Mouse (Mus musculus): ENCODE data around the gene Olfml1. TPM values are rescaled to one million over a fixed set of nuclear protein-coding genes. Genes with fewer than 3 reads are reported as not detected.

The Olfml1 gene
- 13.1 and 15.2 TPM in 2 replicates for polyA plus RNA-seq (2015; fragmentation: Nextera tagmentation; extraction: Ambion mirVana)

DNA sequence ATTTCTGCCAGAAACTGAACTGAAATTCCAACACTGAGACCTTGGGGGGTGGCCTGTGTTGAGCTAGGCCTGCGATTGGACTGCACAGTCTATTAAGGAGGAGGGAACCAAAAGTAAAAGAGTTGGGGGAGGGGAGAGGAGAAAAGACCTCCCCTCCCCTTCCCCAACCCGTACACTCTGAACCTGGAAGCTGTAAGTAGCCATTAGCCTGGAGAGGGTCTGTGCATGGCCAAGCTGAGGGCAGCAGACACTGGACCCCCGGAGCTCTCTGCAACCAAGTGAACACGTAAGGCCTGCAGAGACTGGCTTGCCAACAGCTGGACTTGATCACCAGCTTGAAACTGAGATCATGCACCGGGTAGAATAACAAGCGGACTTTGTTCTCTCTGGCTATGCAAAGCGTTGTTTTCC is at the start of gene Olfml1:
Olfml1 (plus strand) TSS at position 186 of the 411 bp plus-strand sequence.
- peak within 1 kb of the TSS; percentile 50 for H3K4me2 ChIP-seq (replicated peaks)
- H3K27ac ChIP-seq: peak within 1 kb of the TSS; percentile 83
- H3K9me3 ChIP-seq: no peaks in the 10 kb centered on the region
- peaks cover 12% of the 10 kb centered on the region; the same call in 1 of the 2 replicates for H3K4me1 ChIP-seq (replicated peaks)
- ATAC-seq: peak; percentile 86
- H3K36me3 ChIP-seq: peaks cover 6% of the 10 kb centered on the region; the same call in 1 of the 2 replicates
- WGBS: 19% methylated on average over 7 of the region's 7 CpGs
- H3K27me3 ChIP-seq (replicated peaks): no peaks in the 10 kb centered on the region
- peak within 1 kb of the TSS; percentile 35 for H3K4me3 ChIP-seq (replicated peaks)
- peak within 1 kb of the TSS; percentile 29; the same call in 1 of the 2 replicates for H3K9ac ChIP-seq

DNA sequence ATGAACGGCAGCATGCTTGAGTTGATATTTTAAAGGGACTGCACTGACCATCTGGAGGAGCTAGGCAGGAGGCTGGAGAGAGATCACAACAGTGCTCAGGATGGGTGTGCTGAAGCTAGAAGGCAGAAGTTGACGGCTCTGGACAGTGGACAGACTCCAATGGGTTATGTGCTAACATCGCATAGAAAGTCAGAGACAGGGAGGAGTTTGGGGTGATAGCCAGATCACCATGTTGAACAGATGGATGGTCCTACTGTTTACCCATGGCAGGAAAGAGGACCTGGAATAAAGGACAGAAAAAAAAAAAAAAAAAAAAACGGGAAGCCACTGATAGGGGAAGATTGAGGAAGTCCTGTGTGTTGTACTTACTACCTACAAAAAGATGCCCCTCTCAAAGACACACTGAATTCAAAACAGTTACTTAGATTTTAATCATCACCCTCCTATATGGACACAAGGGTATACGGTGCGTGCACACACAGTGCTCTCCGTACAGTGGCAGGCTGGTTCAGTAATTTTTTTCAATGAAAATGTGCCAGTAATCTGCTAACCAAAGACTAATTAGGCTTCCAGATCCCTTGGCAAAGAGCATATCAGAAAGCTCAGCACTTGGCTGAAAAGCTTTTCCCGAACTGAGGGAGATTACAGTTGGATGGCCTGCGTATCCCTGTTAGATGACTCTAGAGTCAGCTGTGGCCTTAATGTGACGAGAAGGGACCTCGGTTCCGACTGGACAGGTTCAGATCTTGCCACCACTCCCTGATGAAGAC is 47.8 kb upstream of the Olfml1 start:
- H3K27ac ChIP-seq: no peak overlapping the region
- WGBS: 83% methylated on average over 12 of the region's 12 CpGs
- no peak for ATAC-seq
- no peaks in the 10 kb centered on the region for H3K4me1 ChIP-seq (replicated peaks)
- no peaks in the 10 kb centered on the region for H3K36me3 ChIP-seq
- no peak overlapping the region for H3K4me2 ChIP-seq (replicated peaks)
- H3K9me3 ChIP-seq: no peaks in the 10 kb centered on the region
- no peak overlapping the region for H3K9ac ChIP-seq
- H3K27me3 ChIP-seq (replicated peaks): no peaks in the 10 kb centered on the region
- H3K4me3 ChIP-seq (replicated peaks): no peak overlapping the region

DNA sequence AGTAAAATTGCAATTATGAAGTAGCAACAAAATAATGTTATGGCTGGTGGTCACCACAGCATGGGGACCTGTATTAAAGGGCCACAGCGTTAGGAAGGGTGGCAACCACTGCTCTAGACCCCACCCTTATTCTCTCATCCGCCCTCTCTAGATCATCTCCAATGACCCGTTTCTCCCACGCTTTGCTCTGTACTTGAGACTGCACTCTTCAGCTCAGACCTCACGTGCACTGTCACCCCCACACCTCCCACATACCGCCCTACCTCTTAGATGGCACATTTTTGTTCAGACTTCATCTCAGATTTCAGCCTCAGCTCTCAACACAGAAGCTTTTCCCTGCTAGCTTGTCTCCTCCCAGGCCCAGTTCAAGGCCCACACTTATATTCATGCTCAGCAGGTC is 45.8 kb upstream of the Olfml1 start:
- Histone ChIP-seq H3K4me1 (replicated peaks) (no peaks in the 10 kb centered on the region), H3K4me2 (replicated peaks) (no peak overlapping the region), H3K9me3 (no peaks in the 10 kb centered on the region), H3K4me3 (replicated peaks) (no peak overlapping the region), H3K9ac (no peak overlapping the region), H3K36me3 (no peaks in the 10 kb centered on the region), H3K27me3 (replicated peaks) (no peaks in the 10 kb centered on the region), H3K27ac (no peak overlapping the region)
- ATAC-seq: no peak
- WGBS: 83% methylated on average over 6 of the region's 6 CpGs

DNA sequence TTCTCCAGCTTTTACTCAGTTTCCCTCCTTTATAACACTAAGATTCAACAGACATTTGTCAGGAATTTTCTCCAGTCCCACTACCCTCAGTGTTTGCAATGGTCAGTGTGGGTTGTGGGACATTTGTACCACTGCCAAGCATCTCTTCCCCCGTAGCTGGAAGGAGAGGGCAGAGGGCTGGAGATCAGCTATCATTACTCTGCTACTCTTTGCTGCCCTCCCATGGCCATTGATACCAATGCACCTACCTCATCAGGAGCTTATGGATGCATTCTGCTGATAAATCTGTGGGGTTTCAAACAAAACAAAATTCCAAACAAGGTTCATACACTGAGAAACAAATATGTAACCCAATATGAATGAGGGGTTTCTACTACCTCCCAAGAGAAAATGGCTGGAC is 40.9 kb upstream of the Olfml1 start:
- Histone ChIP-seq H3K9me3 (no peaks in the 10 kb centered on the region), H3K36me3 (no peaks in the 10 kb centered on the region), H3K4me1 (replicated peaks) (no peaks in the 10 kb centered on the region), H3K4me2 (replicated peaks) (no peak overlapping the region), H3K4me3 (replicated peaks) (no peak overlapping the region), H3K27ac (no peak overlapping the region), H3K27me3 (replicated peaks) (no peaks in the 10 kb centered on the region), H3K9ac (no peak overlapping the region)
- 3% methylated on average over 1 of the region's 1 CpGs for WGBS
- ATAC-seq: no peak; the same call in 1 of the 2 replicates

DNA sequence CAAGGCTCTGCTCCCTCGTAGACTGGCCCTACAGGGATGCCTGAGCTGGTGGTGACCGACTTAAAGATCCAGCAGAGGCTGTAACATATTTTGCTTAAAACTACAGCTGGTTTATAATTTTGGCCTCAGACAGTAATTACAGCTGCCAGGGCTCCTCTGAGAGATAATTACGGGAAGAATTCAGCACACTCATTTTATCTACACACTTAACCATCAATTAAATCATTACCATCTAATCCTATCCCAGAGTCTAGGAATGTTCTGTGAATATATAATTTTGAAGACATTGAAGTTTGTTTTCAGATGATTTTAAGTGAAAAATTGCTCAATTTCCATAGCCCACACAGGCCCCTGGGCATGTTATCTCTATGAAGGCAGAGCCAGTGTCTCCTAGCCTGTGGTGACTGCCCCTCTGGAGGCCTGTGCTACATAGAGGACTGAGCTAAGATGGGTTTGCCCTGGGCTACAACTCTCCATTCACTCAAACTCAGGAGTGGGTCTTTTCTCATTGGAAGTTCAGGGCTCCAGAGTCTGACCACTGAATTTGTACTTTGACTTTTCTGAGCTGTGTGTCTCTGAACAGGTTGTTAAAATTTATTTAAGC is 39.0 kb upstream of the Olfml1 start:
- no peak overlapping the region for H3K27ac ChIP-seq
- no peak overlapping the region for H3K9ac ChIP-seq
- H3K4me3 ChIP-seq (replicated peaks): no peak overlapping the region
- no peak overlapping the region for H3K4me2 ChIP-seq (replicated peaks)
- no peaks in the 10 kb centered on the region for H3K4me1 ChIP-seq (replicated peaks)
- H3K27me3 ChIP-seq (replicated peaks): no peaks in the 10 kb centered on the region
- no peaks in the 10 kb centered on the region for H3K36me3 ChIP-seq
- ATAC-seq: no peak
- H3K9me3 ChIP-seq: no peaks in the 10 kb centered on the region
- 68% methylated on average over 3 of the region's 3 CpGs for WGBS

DNA sequence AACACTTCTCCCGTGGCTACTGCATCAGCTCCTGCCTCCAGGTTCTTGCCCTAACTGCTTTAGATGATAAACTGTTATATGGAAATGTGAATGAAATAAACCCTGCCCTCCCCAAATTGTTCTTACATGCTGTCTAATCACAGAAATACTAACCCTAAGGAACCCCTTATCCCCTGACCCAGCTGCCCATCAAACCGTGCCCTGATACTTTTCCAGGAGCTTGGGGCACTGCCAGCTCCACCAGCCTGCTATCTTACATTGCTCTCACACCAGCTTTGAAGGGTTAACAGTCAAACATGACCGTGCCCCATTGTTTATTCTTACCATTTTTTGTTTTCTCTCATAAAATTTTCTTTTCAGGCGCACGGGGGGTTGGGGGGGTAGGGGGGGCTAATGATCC is 37.9 kb upstream of the Olfml1 start:
- WGBS: 50% methylated on average over 5 of the region's 5 CpGs
- Histone ChIP-seq H3K4me3 (replicated peaks) (no peak overlapping the region), H3K9me3 (no peaks in the 10 kb centered on the region), H3K4me1 (replicated peaks) (no peaks in the 10 kb centered on the region), H3K27me3 (replicated peaks) (no peaks in the 10 kb centered on the region), H3K27ac (no peak overlapping the region), H3K36me3 (no peaks in the 10 kb centered on the region), H3K4me2 (replicated peaks) (no peak overlapping the region), H3K9ac (no peak overlapping the region)
- no peak for ATAC-seq

DNA sequence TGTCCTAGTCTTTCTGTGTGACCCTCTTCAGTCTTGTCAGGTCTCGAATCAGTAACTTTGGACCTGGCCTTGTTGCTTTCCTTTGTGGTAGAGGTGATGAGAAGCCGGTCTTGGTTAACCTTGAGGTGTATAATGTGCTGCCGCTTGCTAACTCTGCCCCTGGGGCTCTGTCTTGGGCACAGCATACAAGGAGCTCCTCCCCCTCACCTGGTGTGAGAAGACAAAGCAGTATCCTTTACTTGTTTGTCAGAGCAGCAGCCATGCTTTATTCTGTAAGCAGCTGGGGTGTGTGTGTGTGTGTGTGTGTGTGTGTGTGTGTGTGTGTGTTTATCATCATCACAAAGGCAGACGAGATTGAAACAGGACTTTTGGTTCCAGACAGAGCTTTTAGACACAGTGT is 31.9 kb upstream of the Olfml1 start:
- Histone ChIP-seq H3K4me2 (replicated peaks) (no peak overlapping the region), H3K27ac (no peak overlapping the region), H3K9me3 (no peaks in the 10 kb centered on the region), H3K9ac (no peak overlapping the region), H3K27me3 (replicated peaks) (no peaks in the 10 kb centered on the region), H3K4me1 (replicated peaks) (no peaks in the 10 kb centered on the region), H3K4me3 (replicated peaks) (no peak overlapping the region), H3K36me3 (no peaks in the 10 kb centered on the region)
- 75% methylated on average over 4 of the region's 4 CpGs for WGBS
- ATAC-seq: no peak

DNA sequence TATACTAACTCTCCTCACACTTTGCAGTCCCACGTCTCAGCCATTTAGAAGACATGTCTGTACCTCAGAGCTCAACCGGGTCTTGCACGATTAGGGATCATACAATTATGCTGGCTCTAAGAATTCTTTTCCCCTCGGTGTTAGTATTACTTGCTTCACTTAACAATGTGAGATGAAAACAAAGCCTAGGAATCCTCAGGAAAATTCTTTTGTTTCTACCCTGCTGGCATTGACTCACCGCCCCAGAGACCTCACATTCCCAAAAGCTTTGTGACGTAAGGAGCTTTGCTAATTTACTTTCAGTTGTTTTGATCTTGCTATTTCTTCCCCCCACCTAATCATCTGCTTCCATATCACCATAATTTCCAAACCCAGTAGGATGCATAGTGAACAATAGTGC is 30.7 kb upstream of the Olfml1 start:
- WGBS: 74% methylated on average over 6 of the region's 6 CpGs
- H3K36me3 ChIP-seq: no peaks in the 10 kb centered on the region

DNA sequence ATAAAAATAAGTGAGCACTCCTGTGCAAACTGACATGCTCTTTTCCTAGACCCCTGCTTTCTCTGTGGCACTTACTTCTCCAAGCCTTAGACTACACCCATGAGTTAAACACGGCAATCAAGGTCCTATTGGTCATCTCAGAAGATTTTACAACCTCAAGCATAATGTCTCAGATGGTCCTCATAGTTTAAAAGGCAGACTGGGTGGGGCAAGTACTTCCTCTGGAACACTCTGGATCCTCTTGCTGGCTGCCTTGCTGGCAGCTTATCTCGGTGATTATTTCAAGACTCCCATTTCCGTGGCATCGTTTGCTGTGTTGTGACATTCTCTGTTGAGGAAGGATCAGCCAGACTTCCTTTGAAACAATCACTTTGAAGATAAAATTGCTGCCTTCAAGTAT is 27.2 kb upstream of the Olfml1 start:
- H3K9me3 ChIP-seq: no peaks in the 10 kb centered on the region
- WGBS: 20% methylated on average over 4 of the region's 4 CpGs
- H3K27ac ChIP-seq: no peak overlapping the region
- ATAC-seq: peak; percentile 74
- no peak overlapping the region for H3K4me2 ChIP-seq (replicated peaks)
- H3K27me3 ChIP-seq (replicated peaks): no peaks in the 10 kb centered on the region
- no peak overlapping the region for H3K9ac ChIP-seq
- no peaks in the 10 kb centered on the region for H3K4me1 ChIP-seq (replicated peaks)
- H3K4me3 ChIP-seq (replicated peaks): no peak overlapping the region
- no peaks in the 10 kb centered on the region for H3K36me3 ChIP-seq

More for the DNA sequence above, 30.7 kb upstream of the Olfml1 start:
- no peaks in the 10 kb centered on the region for H3K4me1 ChIP-seq (replicated peaks)
- no peak for ATAC-seq
- H3K27ac ChIP-seq: no peak overlapping the region
- H3K9me3 ChIP-seq: no peaks in the 10 kb centered on the region
- H3K4me3 ChIP-seq (replicated peaks): no peak overlapping the region
- no peaks in the 10 kb centered on the region for H3K27me3 ChIP-seq (replicated peaks)
- no peak overlapping the region for H3K9ac ChIP-seq
- no peak overlapping the region for H3K4me2 ChIP-seq (replicated peaks)

DNA sequence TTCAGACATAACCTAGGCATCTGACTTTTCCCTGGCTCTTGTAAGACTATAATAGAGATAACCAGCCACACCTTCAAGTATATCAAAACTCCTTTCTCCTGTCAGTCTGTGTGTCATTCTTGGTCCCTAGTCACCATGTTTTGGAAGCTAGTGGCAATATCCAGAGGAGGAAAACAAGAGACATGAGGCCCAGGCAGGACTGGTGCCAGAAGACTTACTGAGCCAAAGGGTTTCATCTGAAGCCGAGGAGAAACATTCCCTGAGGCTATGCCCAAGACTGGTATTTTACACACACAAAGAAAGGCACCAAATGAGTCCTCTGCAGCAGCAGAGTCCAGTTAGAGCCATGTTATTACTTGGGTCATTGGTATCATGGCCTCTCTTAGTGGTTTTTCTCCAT is 22.2 kb upstream of the Olfml1 start:
- no peak overlapping the region for H3K27ac ChIP-seq
- H3K27me3 ChIP-seq (replicated peaks): no peaks in the 10 kb centered on the region
- no peaks in the 10 kb centered on the region for H3K4me1 ChIP-seq (replicated peaks)
- no peak overlapping the region for H3K9ac ChIP-seq
- ATAC-seq: no peak
- no peak overlapping the region for H3K4me3 ChIP-seq (replicated peaks)
- WGBS: 83% methylated on average over 1 of the region's 1 CpGs
- no peak overlapping the region for H3K4me2 ChIP-seq (replicated peaks)
- H3K9me3 ChIP-seq: no peaks in the 10 kb centered on the region
- no peaks in the 10 kb centered on the region for H3K36me3 ChIP-seq

DNA sequence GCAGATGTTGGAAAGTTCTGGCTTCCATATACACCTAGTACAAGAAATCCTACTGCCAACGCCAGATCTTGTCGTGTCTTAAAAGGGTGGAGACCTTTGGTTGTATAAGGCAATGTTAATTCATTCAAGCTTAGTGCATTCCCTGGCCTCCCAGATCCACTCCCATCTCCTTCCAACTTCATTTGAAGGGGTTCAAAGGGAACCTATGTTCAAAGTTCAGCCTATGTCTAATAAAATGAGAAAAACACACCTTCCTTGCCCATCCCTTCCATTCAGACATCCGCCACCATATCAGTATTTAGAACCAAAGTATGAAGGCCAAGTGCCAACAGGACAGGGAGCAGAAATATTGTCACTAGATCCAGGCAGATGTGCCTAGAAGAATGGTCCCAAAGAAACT is 19.4 kb upstream of the Olfml1 start:
- Histone ChIP-seq H3K4me3 (replicated peaks) (no peak overlapping the region), H3K9ac (no peak overlapping the region), H3K4me2 (replicated peaks) (no peak overlapping the region), H3K9me3 (no peaks in the 10 kb centered on the region), H3K36me3 (no peaks in the 10 kb centered on the region), H3K27ac (no peak overlapping the region), H3K4me1 (replicated peaks) (no peaks in the 10 kb centered on the region), H3K27me3 (replicated peaks) (no peaks in the 10 kb centered on the region)
- peak; percentile 67; the same call in 1 of the 2 replicates for ATAC-seq
- WGBS: 82% methylated on average over 3 of the region's 3 CpGs

DNA sequence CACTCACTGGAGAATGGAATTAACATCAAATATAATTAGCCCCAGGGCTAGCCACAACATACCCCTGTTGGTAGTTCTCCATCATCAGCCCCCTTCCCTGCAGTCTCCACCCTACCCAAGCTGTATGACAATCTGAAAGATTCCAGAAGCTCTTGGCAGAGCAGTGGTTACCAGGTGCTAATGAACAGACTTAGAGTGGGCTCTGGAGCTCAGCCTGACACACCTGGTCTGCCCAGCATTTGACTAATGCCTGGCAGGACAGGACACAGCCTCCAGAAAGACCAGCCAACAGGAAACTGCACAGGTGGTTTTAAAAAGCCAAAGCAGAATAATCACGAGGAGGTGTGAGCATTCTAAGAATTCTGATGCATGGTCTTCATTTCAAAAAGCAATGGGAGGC is 13.8 kb upstream of the Olfml1 start:
- H3K27me3 ChIP-seq (replicated peaks): no peaks in the 10 kb centered on the region
- 61% methylated on average over 1 of the region's 1 CpGs for WGBS
- H3K9ac ChIP-seq: no peak overlapping the region
- no peak overlapping the region for H3K27ac ChIP-seq
- no peak overlapping the region for H3K4me2 ChIP-seq (replicated peaks)
- ATAC-seq: no peak
- H3K36me3 ChIP-seq: no peaks in the 10 kb centered on the region
- no peak overlapping the region for H3K4me3 ChIP-seq (replicated peaks)
- no peaks in the 10 kb centered on the region for H3K4me1 ChIP-seq (replicated peaks)
- H3K9me3 ChIP-seq: no peaks in the 10 kb centered on the region

DNA sequence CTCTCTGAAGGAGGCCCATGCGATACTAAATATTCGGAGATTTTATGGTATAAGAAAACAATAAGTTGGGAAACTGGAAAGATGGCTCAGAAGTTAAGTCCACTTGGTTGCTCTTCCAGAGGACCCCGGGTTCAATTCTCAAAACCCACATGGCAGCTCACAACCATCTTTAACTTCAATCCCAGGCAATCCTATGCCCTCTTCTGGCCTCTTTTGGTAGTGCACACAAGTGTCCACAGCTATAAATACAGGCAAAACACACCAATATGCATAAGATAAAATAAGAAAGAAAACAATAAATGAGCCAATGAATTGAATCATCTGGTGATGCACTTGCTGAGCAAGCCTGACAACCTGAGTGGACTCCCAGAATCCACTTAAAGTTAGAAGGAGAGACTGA is 11.3 kb upstream of the Olfml1 start:
- Histone ChIP-seq H3K9ac (no peak overlapping the region), H3K27ac (no peak overlapping the region), H3K4me1 (replicated peaks) (no peaks in the 10 kb centered on the region), H3K4me3 (replicated peaks) (no peak overlapping the region), H3K36me3 (no peaks in the 10 kb centered on the region), H3K9me3 (no peaks in the 10 kb centered on the region), H3K4me2 (replicated peaks) (no peak overlapping the region), H3K27me3 (replicated peaks) (no peaks in the 10 kb centered on the region)
- 81% methylated on average over 3 of the region's 3 CpGs for WGBS
- ATAC-seq: no peak

All from intestine, embryonic 15.5 days (tissue).